Mouse (Mus musculus) testis, adult 2 months (tissue): ENCODE data around the gene Enpp3.

Source experiments
- CTCF ChIP-seq: fragments of 200-500 bp; IDR thresholded peaks from 2 replicates; pipeline ENCODE4 v1.5.1; 2012; ENCODE audit warnings: low read depth, mild to moderate bottlenecking, inconsistent platforms, low read length, moderate library complexity; ENCODE audit not compliant: control insufficient read depth, insufficient read depth, insufficient replicate concordance
- POLR2A ChIP-seq: fragments of 200-500 bp; IDR thresholded peaks from 2 replicates; pipeline ENCODE4 v1.6.1; 2012; ENCODE audit warnings: low read depth, mild to moderate bottlenecking, inconsistent platforms, low read length, moderate library complexity; ENCODE audit not compliant: control insufficient read depth

GRCm38 (mm10) chr10:24840795-24841194, 1.8 kb downstream of the Enpp3 start:
- TF ChIP-seq POLR2A (no peak), CTCF (no peak)
